Mouse (Mus musculus) forebrain, embryonic 15.5 days (tissue): ENCODE results near the gene Cnrip1. TPM values are rescaled to one million over a fixed set of nuclear protein-coding genes. Genes with fewer than 3 reads are reported as not detected.
"Not testable (repeated sequence)": the region's sequence is repeated elsewhere in the genome, so short reads cannot be mapped to it uniquely, and the experiment has no call there.

ENCODE experiments used
- ATAC-seq: fragments of 200-750 bp; cut with Nextera tagmentation; replicated peaks from 2 replicates; pipeline ENCODE4 v1.8.0; 2017; ENCODE audit warnings: mild to moderate bottlenecking, moderate TSS enrichment, moderate library complexity
- H3K27ac ChIP-seq: fragments of 300-500 bp; sonication (generic); replicated peaks from 2 replicates; pipeline ENCODE4 v1.5.1; 2015; ENCODE audit warnings: mild to moderate bottlenecking, inconsistent platforms
- H3K27me3 ChIP-seq: fragments of 300-500 bp; sonication (generic); 2 replicates; pipeline ENCODE4 v1.6.1; 2015; ENCODE audit warnings: inconsistent platforms
- H3K36me3 ChIP-seq: fragments of 300-500 bp; sonication (generic); 2 replicates; pipeline ENCODE4 v1.6.1; 2015; ENCODE audit warnings: mild to moderate bottlenecking, inconsistent platforms
- H3K4me1 ChIP-seq: fragments of 300-500 bp; sonication (generic); 2 replicates; pipeline ENCODE4 v1.6.1; 2015; ENCODE audit warnings: inconsistent platforms
- H3K4me2 ChIP-seq: fragments of 300-500 bp; sonication (generic); replicated peaks from 2 replicates; pipeline ENCODE4 v1.6.1; 2015; ENCODE audit warnings: mild to moderate bottlenecking, inconsistent platforms
- H3K4me3 ChIP-seq: fragments of 300-500 bp; sonication (generic); 2 replicates; pipeline ENCODE4 v1.5.1; 2015; ENCODE audit warnings: mild to moderate bottlenecking, inconsistent platforms
- H3K9ac ChIP-seq: fragments of 300-500 bp; sonication (generic); replicated peaks from 2 replicates; pipeline ENCODE4 v1.6.1; 2015; ENCODE audit warnings: mild to moderate bottlenecking, inconsistent platforms
- H3K9me3 ChIP-seq: fragments of 300-500 bp; sonication (generic); 2 replicates; pipeline ENCODE4 v1.6.1; 2016; ENCODE audit warnings: inconsistent platforms
- WGBS: fragments of 180-500 bp; shearing (Covaris S2); methylation state at CpG from one replicate; pipeline ENCODE4 v1.1.7; 2015; ENCODE audit warnings: mixed read lengths; 5-methylcytosine and 5-hydroxymethylcytosine counted together
- polyA plus RNA-seq: library from polyadenylated mRNA; unstranded; fragments of >200 nt; fragmentation: Nextera tagmentation; extraction: Ambion mirVana; gene quantifications from 2 replicates; pipeline ENCODE4 v1.2.1, GENCODE M21; 2015

The Cnrip1 gene
- polyA plus RNA-seq: 115 and 130 TPM in 2 replicates

- under 1% methylated on average over 38 of the region's 38 CpGs for whole genome bisulfite sequencing
- Histone ChIP-seq H3K27ac (peak within 1 kb of the TSS; percentile 84), H3K4me1 (peaks cover 23% of the 10 kb centered on the region), H3K27me3 (no peaks in the 10 kb centered on the region), H3K36me3 (0 out of 2 replicates have a peak, but pooled peaks cover 4% of the 10 kb centered on the region), H3K4me3 (peak within 1 kb of the TSS; percentile 54), H3K9me3 (no peaks in the 10 kb centered on the region), H3K4me2 (peak within 1 kb of the TSS; percentile 55), H3K9ac (peak within 1 kb of the TSS; percentile 82)
- peak; percentile 98 for ATAC-seq
Measured at GRCm38 (mm10) chr11:17051545-17052475, at the start of gene Cnrip1, which contains the start of gene Plek. Cnrip1 (plus strand) TSS chr11:17051586. Plek (minus strand) TSS chr11:17052381.

GRCm38 (mm10) chr11:17002739-17003373, 48.5 kb upstream of the Cnrip1 start:
- Histone ChIP-seq H3K4me1 (no peaks in the 10 kb centered on the region), H3K27ac (no peak overlapping the region), H3K4me3 (no peak overlapping the region), H3K4me2 (no peak overlapping the region), H3K27me3 (no peaks in the 10 kb centered on the region), H3K9me3 (no peaks in the 10 kb centered on the region), H3K36me3 (no peaks in the 10 kb centered on the region), H3K9ac (no peak overlapping the region)
- 91% methylated on average over 7 of the region's 7 CpGs for WGBS
- ATAC-seq: no peak

GRCm38 (mm10) chr11:17003757-17004156, 47.6 kb upstream of the Cnrip1 start:
- Histone ChIP-seq H3K27ac (no peak overlapping the region), H3K9ac (no peak overlapping the region), H3K9me3 (no peaks in the 10 kb centered on the region), H3K4me1 (no peaks in the 10 kb centered on the region), H3K36me3 (no peaks in the 10 kb centered on the region), H3K27me3 (no peaks in the 10 kb centered on the region), H3K4me2 (no peak overlapping the region), H3K4me3 (no peak overlapping the region)
- WGBS: 88% methylated on average over 3 of the region's 3 CpGs
- no peak for ATAC-seq

- Histone ChIP-seq H3K4me1 (no peaks in the 10 kb centered on the region), H3K27me3 (no peaks in the 10 kb centered on the region), H3K9me3 (no peaks in the 10 kb centered on the region), H3K36me3 (no peaks in the 10 kb centered on the region), H3K27ac (no peak overlapping the region), H3K4me3 (no peak overlapping the region), H3K9ac (no peak overlapping the region), H3K4me2 (no peak overlapping the region)
- ATAC-seq: no peak
- 87% methylated on average over 4 of the region's 4 CpGs for WGBS
Measured at GRCm38 (mm10) chr11:17004899-17005846, 46.2 kb upstream of the Cnrip1 start.

GRCm38 (mm10) chr11:17006526-17006925, 44.9 kb upstream of the Cnrip1 start:
- H3K36me3 ChIP-seq, H3K4me3 ChIP-seq, ATAC-seq, H3K27ac ChIP-seq, H3K9me3 ChIP-seq, H3K4me1 ChIP-seq, H3K4me2 ChIP-seq, H3K9ac ChIP-seq, H3K27me3 ChIP-seq: not testable (repeated sequence)
- 95% methylated on average over 3 of the region's 3 CpGs for WGBS

- no peaks in the 10 kb centered on the region for H3K9me3 ChIP-seq
- H3K36me3 ChIP-seq: no peaks in the 10 kb centered on the region
- no peak overlapping the region for H3K4me2 ChIP-seq
- H3K27ac ChIP-seq: no peak overlapping the region
- H3K4me3 ChIP-seq: no peak overlapping the region
- no peak overlapping the region for H3K9ac ChIP-seq
- no peaks in the 10 kb centered on the region for H3K4me1 ChIP-seq
- H3K27me3 ChIP-seq: no peaks in the 10 kb centered on the region
- WGBS: 88% methylated on average over 5 of the region's 5 CpGs
- ATAC-seq: no peak
Measured at GRCm38 (mm10) chr11:17007517-17008173, 43.7 kb upstream of the Cnrip1 start.

GRCm38 (mm10) chr11:17008498-17008941, 42.9 kb upstream of the Cnrip1 start:
- no peaks in the 10 kb centered on the region for H3K27me3 ChIP-seq
- WGBS: 76% methylated on average over 7 of the region's 7 CpGs
- H3K4me3 ChIP-seq: no peak overlapping the region
- no peaks in the 10 kb centered on the region for H3K36me3 ChIP-seq
- H3K4me2 ChIP-seq: no peak overlapping the region
- H3K9me3 ChIP-seq: no peaks in the 10 kb centered on the region
- ATAC-seq: no peak
- H3K4me1 ChIP-seq: no peaks in the 10 kb centered on the region
- H3K9ac ChIP-seq: no peak overlapping the region
- no peak overlapping the region for H3K27ac ChIP-seq

GRCm38 (mm10) chr11:17012948-17013347, 38.4 kb upstream of the Cnrip1 start:
- Histone ChIP-seq H3K4me1 (no peaks in the 10 kb centered on the region), H3K9me3 (no peaks in the 10 kb centered on the region), H3K4me3 (no peak overlapping the region), H3K9ac (no peak overlapping the region), H3K4me2 (no peak overlapping the region), H3K27me3 (no peaks in the 10 kb centered on the region), H3K27ac (no peak overlapping the region), H3K36me3 (no peaks in the 10 kb centered on the region)
- ATAC-seq: no peak

GRCm38 (mm10) chr11:17019328-17019727, 32.1 kb upstream of the Cnrip1 start:
- Histone ChIP-seq H3K36me3 (no peaks in the 10 kb centered on the region), H3K4me2 (no peak overlapping the region), H3K27ac (no peak overlapping the region), H3K9ac (no peak overlapping the region), H3K4me1 (no peaks in the 10 kb centered on the region), H3K9me3 (no peaks in the 10 kb centered on the region), H3K27me3 (no peaks in the 10 kb centered on the region), H3K4me3 (no peak overlapping the region)
- ATAC-seq: no peak
- WGBS: 87% methylated on average over 7 of the region's 7 CpGs

- WGBS: 92% methylated on average over 6 of the region's 6 CpGs
- Histone ChIP-seq H3K9me3 (no peaks in the 10 kb centered on the region), H3K27me3 (no peaks in the 10 kb centered on the region), H3K36me3 (no peaks in the 10 kb centered on the region), H3K4me3 (no peak overlapping the region), H3K9ac (no peak overlapping the region), H3K4me2 (no peak overlapping the region), H3K27ac (no peak overlapping the region), H3K4me1 (no peaks in the 10 kb centered on the region)
- no peak for ATAC-seq
Measured at GRCm38 (mm10) chr11:17023206-17023605, 28.2 kb upstream of the Cnrip1 start.

GRCm38 (mm10) chr11:17023984-17024383, 27.4 kb upstream of the Cnrip1 start:
- ATAC-seq: no peak
- Histone ChIP-seq H3K27me3 (no peaks in the 10 kb centered on the region), H3K4me2 (no peak overlapping the region), H3K9me3 (no peaks in the 10 kb centered on the region), H3K9ac (no peak overlapping the region), H3K36me3 (no peaks in the 10 kb centered on the region), H3K27ac (no peak overlapping the region), H3K4me1 (no peaks in the 10 kb centered on the region), H3K4me3 (no peak overlapping the region)
- 88% methylated on average over 3 of the region's 3 CpGs for WGBS
